Mouse (Mus musculus) spleen, adult 18-20 months (tissue): ENCODE data around the gene Nsd1.

Experiments
- DNase-seq, 2 experiments: peaks; one replicate each; pipeline ENCODE4 v3.0.0; 2022; ENCODE audit warnings: mixed read lengths in 2 of 2

Nsd1 gene

DNA sequence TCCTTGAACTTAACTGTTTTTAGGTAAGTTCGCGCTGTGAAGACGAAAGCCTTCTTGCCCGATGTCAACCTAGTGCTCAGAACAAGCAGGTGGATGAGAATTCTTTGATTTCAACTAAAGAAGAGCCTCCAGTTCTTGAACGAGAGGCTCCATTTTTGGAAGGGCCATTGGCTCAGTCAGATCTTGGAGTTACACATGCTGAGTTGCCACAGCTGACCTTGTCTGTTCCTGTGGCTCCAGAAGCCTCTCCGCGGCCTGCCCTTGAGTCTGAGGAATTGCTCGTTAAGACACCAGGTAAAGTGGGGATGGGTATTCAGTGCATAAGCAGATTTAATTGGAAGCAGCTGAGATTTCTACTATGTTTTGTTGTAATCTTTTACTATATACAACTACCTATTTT, 51.9 kb downstream of the Nsd1 start:
- DNase-seq = no peak

GRCm38 (mm10) chr13:55262096-55262495, 52.5 kb downstream of the Nsd1 start:
- no peak for DNase-seq

- no peak for DNase-seq
Measured at GRCm38 (mm10) chr13:55277203-55277602, 67.6 kb downstream of the Nsd1 start.

- DNase-seq = no peak
Measured at GRCm38 (mm10) chr13:55277646-55278045, 68.1 kb downstream of the Nsd1 start.

- DNase-seq = no peak
Measured at GRCm38 (mm10) chr13:55288854-55289253, 79.3 kb downstream of the Nsd1 start.

GRCm38 (mm10) chr13:55296760-55297159, 87.2 kb downstream of the Nsd1 start:
- no peak for DNase-seq

DNA sequence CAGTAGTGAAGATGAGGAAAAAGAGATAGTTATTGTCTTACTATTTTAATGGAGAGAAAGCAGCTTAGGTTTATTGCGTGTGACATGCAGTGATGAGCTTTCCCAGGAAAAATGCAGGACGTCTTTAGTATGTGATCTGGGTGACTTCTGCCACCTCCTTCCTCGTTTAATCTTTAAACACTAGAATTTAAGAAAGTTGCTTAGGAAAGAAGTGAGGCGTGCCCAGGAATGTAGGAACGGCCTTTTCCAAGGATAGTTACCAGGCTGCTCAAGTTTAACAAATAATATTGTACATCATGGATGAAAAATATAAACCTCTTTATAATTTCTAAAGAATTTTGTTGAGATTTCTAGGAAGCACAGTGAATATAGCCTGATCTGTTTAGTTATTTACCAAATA, 91.3 kb downstream of the Nsd1 start:
- no peak for DNase-seq

- DNase-seq = no peak
Measured at GRCm38 (mm10) chr13:55312028-55312630, 102.5 kb downstream of the Nsd1 start.

DNA sequence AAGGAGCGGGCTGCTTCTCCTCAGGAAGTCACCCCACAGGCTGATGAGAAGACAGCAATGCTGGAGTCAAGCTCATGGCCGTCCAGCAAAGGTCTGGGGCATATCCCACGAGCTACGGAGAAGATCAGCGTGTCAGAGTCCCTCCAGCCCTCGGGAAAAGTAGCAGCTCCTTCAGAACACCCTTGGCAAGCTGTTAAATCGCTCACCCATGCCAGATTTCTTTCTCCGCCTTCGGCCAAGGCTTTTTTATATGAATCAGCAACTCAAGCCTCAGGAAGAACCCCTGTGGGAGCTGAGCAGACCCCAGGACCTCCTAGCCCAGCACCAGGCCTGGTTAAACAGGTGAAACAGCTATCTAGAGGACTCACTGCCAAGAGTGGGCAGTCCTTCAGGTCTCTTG, 103.5 kb downstream of the Nsd1 start:
- no peak for DNase-seq

DNA sequence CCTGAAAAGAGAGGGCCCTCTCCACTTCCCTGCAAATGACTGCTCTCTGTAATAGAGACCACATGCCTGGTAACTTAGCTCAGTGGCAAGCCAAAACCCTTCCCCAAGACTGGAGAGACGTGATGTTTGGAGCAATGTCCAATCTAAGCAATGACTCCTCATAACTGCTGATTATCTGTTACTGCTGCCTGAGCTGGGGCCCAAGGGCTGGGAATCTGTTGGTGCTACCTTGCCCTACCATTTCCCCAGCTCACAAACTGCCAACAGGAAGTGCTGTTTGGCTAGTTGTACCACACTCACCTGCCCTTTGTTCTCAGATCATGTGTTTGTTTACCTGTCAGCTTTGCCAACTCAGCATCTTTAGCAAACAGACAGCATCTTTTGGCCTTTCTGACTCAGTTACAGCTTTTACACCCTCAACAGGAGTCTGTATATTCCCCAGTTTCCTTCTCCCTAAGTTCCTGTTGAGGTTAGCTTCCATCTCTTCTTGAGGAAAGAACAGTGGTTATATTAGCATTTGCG, 105.4 kb downstream of the Nsd1 start:
- no peak for DNase-seq

DNA sequence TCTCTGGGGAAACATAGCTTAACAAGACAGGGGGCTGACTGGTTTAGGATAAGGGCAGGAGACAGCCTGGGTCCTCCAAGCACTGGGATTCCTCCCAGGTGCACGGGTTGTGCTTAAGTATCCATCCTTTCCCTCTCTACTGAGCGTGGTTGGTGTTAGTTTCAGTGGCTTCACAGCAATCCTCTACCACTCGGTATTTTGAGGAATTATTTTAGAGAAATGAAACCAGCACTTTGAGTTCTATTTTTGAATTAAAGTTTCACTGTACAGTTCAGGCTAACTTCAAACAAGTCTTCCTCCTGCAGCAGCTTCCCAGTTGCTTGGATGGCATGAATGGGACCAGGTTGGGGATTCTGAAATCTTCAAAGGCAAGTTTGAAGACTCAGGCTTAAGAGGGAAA, 108.8 kb downstream of the Nsd1 start:
- no peak for DNase-seq

DNA sequence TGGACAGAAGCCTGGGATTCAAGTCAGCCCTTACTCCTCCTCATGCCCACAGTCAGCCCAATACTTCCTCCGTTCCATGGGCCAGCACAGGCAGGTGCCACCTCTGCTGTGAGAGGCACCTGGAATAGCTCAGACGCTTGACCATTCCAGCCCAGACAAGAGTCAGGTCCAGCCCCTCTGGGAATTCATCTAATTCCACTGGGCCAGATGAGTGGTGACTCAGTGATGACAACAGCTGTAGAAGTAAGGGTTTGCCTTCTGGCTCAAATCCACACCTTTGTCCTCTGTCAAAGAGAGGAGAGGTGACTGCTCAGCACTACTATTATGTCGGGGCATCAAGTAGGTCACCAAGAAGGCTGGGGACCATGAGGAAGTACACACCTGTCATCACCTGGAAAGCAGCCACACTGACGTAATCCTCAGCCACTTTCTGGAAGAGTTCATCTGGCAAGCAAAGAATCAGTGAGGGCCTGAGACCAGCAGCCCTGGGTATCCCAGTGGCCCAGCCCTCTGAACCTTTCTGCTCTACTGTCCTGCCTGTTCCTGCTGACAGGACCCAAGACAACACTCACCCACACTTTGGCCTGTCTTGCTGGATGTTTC, 110.5 kb downstream of the Nsd1 start, which contains the start of gene Prelid1:
Gene Prelid1 (plus strand): TSS at position 570 of the 603 bp plus-strand sequence.
- no peak for DNase-seq

DNA sequence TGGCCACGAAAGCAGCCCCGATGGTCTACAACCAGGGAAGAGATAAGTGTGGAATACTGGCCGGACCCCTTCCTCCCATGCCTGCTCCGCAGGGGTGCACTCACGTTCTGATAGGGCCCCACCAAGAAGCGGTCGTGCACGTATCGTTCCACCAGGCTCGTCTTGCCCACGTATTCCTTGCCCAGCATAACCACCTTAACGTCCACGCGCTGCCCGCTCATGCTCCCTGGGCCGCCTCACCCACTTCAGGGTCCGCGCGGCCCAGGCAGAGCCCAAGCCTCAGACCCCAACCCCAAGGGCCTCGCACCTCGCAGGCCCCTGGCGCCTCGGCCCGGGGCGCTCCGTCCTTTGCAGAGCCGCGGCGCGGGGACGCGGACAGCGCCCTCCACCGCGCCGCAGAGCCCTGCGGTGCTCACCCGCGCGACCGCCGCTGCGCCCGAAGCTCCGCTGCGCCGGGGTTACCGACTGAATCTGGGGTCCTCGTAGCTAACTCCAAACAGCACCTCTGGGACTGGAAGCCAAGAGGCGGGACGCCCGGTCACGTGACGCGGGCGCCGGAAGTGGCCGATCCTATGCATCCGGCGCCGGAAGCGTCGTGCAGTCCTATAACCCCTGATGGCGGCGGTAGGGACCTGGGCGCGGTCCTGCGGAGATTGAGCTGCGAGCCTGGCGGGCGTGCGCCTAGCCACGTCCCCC, 112.0 kb downstream of the Nsd1 start, which contains the start of gene Rab24:
Gene Rab24 (minus strand): TSS at position 513 of the 696 bp plus-strand sequence.
- peak; percentile 79 to 83 for DNase-seq

GRCm38 (mm10) chr13:55322130-55322825, 112.7 kb downstream of the Nsd1 start:
- no peak for DNase-seq

- no peak for DNase-seq
Measured at GRCm38 (mm10) chr13:55325596-55325995, 116.0 kb downstream of the Nsd1 start.

DNA sequence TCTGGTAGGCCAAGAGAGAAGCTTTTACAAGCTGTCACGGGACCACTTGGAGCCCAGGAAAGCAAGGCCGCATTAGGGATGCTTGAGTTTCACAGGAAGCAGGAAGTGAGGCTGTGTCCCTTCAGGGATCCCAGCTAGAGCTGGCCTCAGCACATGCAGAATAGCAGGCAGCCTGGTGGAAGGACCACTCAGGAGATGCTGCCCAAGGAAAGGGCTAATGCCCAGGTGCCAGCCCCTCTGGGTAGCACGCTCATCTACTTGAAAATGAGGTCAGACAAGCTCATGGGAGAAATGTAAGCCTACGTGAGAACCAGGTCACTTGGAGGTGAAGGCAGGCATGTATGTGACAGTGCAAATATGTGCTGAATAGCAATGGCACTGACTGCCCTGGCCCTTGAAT, 117.6 kb downstream of the Nsd1 start:
- DNase-seq = no peak

- DNase-seq = peak; percentile 71 to 84
Measured at GRCm38 (mm10) chr13:55327633-55328032, 118.1 kb downstream of the Nsd1 start.

DNA sequence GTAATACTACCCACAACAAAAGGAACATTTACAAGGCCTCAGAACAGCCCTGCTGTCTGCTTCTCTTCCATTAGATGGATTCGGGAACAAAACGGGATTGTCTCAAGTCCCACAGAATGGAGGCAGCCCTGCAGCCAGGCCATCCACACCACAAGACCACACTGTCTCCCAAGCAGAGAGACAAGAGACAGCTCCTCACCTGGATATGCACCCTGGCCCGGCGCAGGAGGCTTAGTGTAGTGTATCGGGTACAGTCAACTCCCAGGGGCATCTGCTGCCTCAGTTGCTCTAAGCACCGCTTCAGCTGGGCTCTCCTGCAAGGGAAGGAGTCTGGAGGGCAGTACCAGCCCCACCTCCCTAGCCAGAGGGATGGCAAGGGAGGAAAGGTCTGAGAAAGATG, 118.6 kb downstream of the Nsd1 start:
- DNase-seq = no peak

GRCm38 (mm10) chr13:55328641-55329040, 119.1 kb downstream of the Nsd1 start:
- no peak for DNase-seq

GRCm38 (mm10) chr13:55329109-55329682, 119.6 kb downstream of the Nsd1 start:
- peak in 1 of 2 experiments; percentile 20 for DNase-seq

DNA sequence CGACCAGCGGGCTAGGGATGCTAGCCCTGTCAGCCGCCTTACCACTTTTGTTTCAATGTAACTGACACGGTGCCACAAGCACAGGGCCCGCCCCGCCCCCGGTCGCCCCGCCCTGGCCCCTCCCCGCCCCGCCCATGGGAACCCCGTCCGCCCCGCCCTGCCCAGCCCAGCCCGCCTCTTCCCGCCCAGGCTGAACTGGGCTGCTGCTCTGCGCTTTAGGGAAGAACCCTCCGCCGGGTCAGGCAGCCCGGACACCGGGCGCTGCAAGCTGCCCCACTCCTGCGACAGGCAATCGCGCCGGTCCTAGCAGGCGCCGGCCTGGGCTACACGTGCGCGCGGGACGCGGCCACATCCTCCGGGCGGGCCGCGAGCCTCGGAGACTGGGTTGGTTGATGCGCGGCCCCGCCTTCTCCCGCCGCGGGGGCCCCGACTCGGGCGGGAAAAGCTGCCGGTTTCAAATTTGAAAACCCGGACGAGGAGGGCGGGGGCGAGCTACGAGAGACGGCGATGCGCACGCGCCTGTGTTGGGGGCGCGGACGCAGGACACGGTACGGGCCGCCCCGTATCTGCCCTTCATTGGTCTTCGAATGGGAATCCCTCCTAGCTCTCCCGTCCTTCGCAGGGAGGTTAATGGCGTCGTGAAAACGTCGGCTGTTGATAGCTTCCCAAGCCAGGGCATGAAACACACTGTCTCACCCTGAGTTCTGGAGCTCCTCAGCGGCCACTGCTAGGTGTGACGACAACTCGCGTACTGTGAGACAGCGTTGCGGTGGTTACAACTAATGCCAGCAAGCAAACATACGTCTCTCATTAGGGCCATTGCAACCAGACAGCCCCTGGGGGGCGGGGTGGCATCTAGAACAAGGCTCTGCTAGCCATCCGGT, 120.3 kb downstream of the Nsd1 start, which contains the start of gene Mxd3:
Gene Mxd3 (minus strand): TSS at position 141 of the 884 bp plus-strand sequence.
- DNase-seq = peak; percentile 73 to 79
